Mouse (Mus musculus): ENCODE measurements around the gene Fzr1. TPM values are rescaled to one million over a fixed set of nuclear protein-coding genes. Genes with fewer than 3 reads are reported as not detected.

Fzr1 gene
- total RNA-seq, 2 experiments from 2014 or later, result 85.7 to 94.7 TPM

GRCm38 (mm10) chr10:81344421-81345161, 33.7 kb downstream of the Fzr1 start:
- intact Hi-C loops (cut with DNase I), result loop anchor here (5.0 kb wide), 1 partner anchor 147 kb away; no protein-coding TSS in a partner anchor
- DNase-seq (ENCODE audit: extremely low spot score in 1 of 2, low spot score in 2 of 2), result no peak

- intact Hi-C loops (cut with DNase I), result no loop called here
Measured at GRCm38 (mm10) chr10:81342686-81343505, 35.4 kb downstream of the Fzr1 start, which contains the start of gene Gipc3. Gene Gipc3 (minus strand): TSS chr10:81343266.

GRCm38 (mm10) chr10:81341333-81341949, 36.9 kb downstream of the Fzr1 start:
- DNase-seq (ENCODE audit: extremely low spot score in 1 of 2, low spot score in 2 of 2), result peak in 1 of 2 experiments; percentile 80
- intact Hi-C loops (cut with DNase I), result no loop called here

More at GRCm38 (mm10) chr10:81342686-81343505, 35.4 kb downstream of the Fzr1 start, which contains the start of gene Gipc3:
- DNase-seq (ENCODE audit: extremely low spot score in 1 of 2, low spot score in 2 of 2), result no peak

GRCm38 (mm10) chr10:81340551-81341332, 37.6 kb downstream of the Fzr1 start:
- intact Hi-C loops (cut with DNase I), result no loop called here
- DNase-seq (ENCODE audit: extremely low spot score in 1 of 2, low spot score in 2 of 2), result no peak

- no peak for DNase-seq (ENCODE audit: extremely low spot score in 1 of 2, low spot score in 2 of 2)
- intact Hi-C loops (cut with DNase I), result no loop called here
Measured at GRCm38 (mm10) chr10:81336558-81336957, 41.8 kb downstream of the Fzr1 start.

GRCm38 (mm10) chr10:81335393-81336340, 42.6 kb downstream of the Fzr1 start:
- intact Hi-C loops (cut with DNase I), result no loop called here
- DNase-seq (ENCODE audit: extremely low spot score in 1 of 2, low spot score in 2 of 2), result no peak

- DNase-seq (ENCODE audit: extremely low spot score in 1 of 2, low spot score in 2 of 2), result no peak
- intact Hi-C loops (cut with DNase I), result no loop called here
Measured at GRCm38 (mm10) chr10:81334324-81334723, 44.0 kb downstream of the Fzr1 start.

- intact Hi-C loops (cut with DNase I), result no loop called here
Measured at GRCm38 (mm10) chr10:81332277-81332676, 46.0 kb downstream of the Fzr1 start.

GRCm38 (mm10) chr10:81330007-81330406, 48.3 kb downstream of the Fzr1 start:
- intact Hi-C loops (cut with DNase I), result no loop called here
- DNase-seq (ENCODE audit: extremely low spot score in 1 of 2, low spot score in 2 of 2), result no peak

More at GRCm38 (mm10) chr10:81332277-81332676, 46.0 kb downstream of the Fzr1 start:
- DNase-seq (ENCODE audit: extremely low spot score in 1 of 2, low spot score in 2 of 2), result no peak

GRCm38 (mm10) chr10:81329194-81329975, 48.9 kb downstream of the Fzr1 start:
- DNase-seq (ENCODE audit: extremely low spot score in 1 of 2, low spot score in 2 of 2), result peak in 1 of 2 experiments; percentile 67
- intact Hi-C loops (cut with DNase I), result no loop called here

- peak in 1 of 2 experiments; percentile 81 for DNase-seq (ENCODE audit: extremely low spot score in 1 of 2, low spot score in 2 of 2)
- intact Hi-C loops (cut with DNase I), result no loop called here
Measured at GRCm38 (mm10) chr10:81328386-81328785, 49.9 kb downstream of the Fzr1 start, which contains the start of gene Tbxa2r. Gene Tbxa2r (plus strand): TSS chr10:81328731.

- DNase-seq (ENCODE audit: extremely low spot score in 1 of 2, low spot score in 2 of 2), result no peak
- intact Hi-C loops (cut with DNase I), result no loop called here
Measured at GRCm38 (mm10) chr10:81327959-81328358, 50.4 kb downstream of the Fzr1 start.

GRCm38 (mm10) chr10:81326858-81327257, 51.5 kb downstream of the Fzr1 start:
- DNase-seq (ENCODE audit: extremely low spot score in 1 of 2, low spot score in 2 of 2), result peak in 1 of 2 experiments; percentile 91
- intact Hi-C loops (cut with DNase I), result no loop called here

GRCm38 (mm10) chr10:81325781-81326180, 52.5 kb downstream of the Fzr1 start:
- no peak for DNase-seq (ENCODE audit: extremely low spot score in 1 of 2, low spot score in 2 of 2)
- intact Hi-C loops (cut with DNase I), result no loop called here

GRCm38 (mm10) chr10:81325176-81325575, 53.1 kb downstream of the Fzr1 start:
- no peak for DNase-seq (ENCODE audit: extremely low spot score in 1 of 2, low spot score in 2 of 2)
- intact Hi-C loops (cut with DNase I), result no loop called here

GRCm38 (mm10) chr10:81323791-81324530, 54.4 kb downstream of the Fzr1 start:
- intact Hi-C loops (cut with DNase I), result loop anchor here (5.0 kb wide), 1 partner anchor 37 kb away; no protein-coding TSS in a partner anchor
- no peak for DNase-seq (ENCODE audit: extremely low spot score in 1 of 2, low spot score in 2 of 2)

Data from left cerebral cortex, postnatal 10 days (tissue).